Mouse (Mus musculus) urinary bladder, adult 2 months (tissue): ENCODE measurements around the gene Myo1h. TPM values are rescaled to one million over a fixed set of nuclear protein-coding genes. Genes with fewer than 3 reads are reported as not detected.

Source experiments
- DNase-seq: peaks from one replicate; pipeline ENCODE4 v3.0.0; 2022; ENCODE audit warnings: low spot score
- polyA plus RNA-seq: library from polyadenylated mRNA; depleted of rRNA; stranded (reverse); fragments of >200 nt; gene quantifications from 2 replicates; pipeline ENCODE4 v1.2.3, GENCODE M21; 2012; rRNA removed

Myo1h gene
- polyA plus RNA-seq, 1 experiment = 2.8 TPM

DNA sequence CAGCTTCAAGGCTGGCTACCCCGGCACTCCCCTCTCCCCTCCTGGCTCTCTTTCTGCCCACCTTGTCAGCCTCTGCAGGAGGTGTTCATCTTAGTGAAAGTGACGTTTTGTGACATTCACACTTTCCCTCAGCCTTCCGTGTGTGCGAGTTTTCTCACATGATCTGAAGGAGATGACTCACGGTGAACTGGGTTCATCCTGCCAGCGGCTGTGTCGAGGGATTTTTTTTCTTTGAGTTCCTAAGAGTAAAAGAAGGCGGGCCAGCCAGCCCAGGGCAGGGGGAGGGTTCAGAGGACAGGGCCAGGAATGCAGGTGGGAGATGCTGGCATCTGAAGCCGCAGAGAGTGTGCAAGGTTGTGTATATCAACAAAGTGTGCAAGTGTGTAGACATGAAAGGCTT is 104.2 kb downstream of the Myo1h start:
- no peak for DNase-seq

DNA sequence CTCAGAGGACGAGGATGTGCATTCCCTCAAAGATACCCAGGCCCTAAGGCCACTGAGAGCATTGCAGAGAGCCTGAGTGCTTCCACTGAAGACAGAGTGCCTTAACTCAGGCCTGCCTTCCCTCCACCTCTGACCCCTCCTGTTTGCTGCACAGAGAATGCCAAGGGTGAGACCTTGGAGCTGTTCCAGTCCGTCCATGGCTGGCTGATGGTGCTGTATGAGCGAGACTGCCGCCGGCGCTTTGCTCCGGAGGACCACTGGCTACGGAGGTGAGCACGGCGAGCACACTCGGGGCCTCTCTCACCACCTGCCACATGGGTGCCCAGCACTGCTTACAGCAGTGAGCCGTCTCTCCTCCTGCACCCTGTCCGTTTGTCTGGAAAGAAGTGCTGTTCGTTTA is 117.6 kb downstream of the Myo1h start:
- no peak for DNase-seq

DNA sequence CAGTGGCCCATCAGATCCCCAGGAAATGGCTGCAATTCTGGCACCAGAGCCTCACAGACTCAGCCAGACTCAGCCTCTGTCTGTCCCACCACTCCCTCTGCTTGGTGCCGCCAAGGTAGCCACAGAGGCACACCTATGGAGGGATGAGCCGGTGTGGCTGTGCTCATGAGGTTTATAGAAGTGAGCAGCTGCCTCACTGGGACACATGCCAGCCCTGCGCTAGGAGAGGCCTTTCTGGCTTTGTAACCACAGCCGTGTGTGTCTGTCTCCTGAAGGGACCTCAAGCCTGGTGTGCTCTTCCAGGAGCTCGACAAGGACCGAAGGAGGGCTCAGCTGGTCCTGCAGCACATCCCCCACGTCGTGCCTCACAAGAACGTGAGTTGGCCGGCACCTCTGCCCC is 118.3 kb downstream of the Myo1h start:
- DNase-seq = no peak

DNA sequence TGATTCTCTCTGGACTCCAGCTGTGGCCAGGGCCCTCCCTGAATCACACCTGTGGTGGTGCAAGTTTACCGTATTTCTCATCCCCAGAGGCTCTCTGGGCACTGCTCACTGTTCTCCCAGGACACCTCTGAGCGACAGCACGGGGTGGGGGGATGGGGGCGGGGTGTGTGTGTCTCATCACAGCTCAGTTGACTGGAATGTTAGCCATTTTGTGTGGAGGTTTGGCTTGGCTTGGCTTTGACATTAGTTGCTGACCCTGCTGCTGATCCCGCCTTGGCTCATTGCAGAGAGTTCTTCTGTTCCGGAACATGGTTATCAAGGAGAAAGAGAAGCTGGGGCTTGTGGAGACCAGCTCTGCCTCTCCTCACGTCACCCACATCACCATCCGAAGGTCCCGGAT is 118.8 kb downstream of the Myo1h start:
- DNase-seq = no peak

GRCm38 (mm10) chr5:114408846-114409245 is 119.9 kb downstream of the Myo1h start:
- DNase-seq = no peak

- DNase-seq = no peak
Observed at GRCm38 (mm10) chr5:114410429-114410828, 121.5 kb downstream of the Myo1h start.

DNA sequence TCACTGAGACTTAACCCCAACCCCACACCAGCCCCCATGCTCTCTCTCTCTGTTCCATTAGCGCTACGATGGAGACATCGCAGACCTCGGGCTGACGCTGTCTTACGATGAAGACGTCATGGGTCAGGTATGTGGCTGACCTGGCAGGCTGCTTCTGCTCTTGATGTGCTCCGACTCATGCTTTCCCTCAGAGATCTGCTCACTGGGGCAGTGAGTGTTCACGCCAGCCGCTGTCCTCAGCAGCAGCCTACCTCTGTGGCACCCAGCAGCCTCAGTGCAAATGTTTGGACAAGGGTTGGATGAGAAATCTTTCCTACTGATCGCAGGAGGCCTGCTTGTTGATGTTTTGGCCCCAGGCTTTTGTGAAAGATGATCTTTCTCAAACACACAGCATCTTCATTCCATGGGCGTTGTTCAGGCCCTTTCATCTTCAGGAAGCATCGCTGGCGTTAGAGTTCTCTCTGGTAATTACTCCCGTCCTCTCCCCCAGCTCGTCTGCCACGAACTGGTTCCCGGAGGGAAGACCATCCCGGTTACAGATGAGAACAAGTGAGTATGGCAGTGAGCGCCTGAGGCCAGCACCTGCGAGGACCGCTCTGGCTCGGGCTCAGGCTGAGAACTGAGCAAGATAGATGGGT is 123.5 kb downstream of the Myo1h start:
- DNase-seq = no peak

- no peak for DNase-seq
Observed at GRCm38 (mm10) chr5:114413067-114413735, 124.2 kb downstream of the Myo1h start.

Other genes starting within 250 kb of the Myo1h start
- 17.9 and 19.1 TPM in 2 replicates for gene Usp30, start 223.7 kb upstream of the Myo1h start, polyA plus RNA-seq
- 0.12 and 0.16 TPM in 2 replicates for gene Svop, start 197.6 kb upstream of the Myo1h start, polyA plus RNA-seq
- 8.8 and 9.4 TPM in 2 replicates for gene Alkbh2, start 160.9 kb upstream of the Myo1h start, polyA plus RNA-seq
- 2.4 and 3.3 TPM in 2 replicates for gene Ung, start 158.8 kb upstream of the Myo1h start, polyA plus RNA-seq
- gene Acacb, start 142.6 kb upstream of the Myo1h start, polyA plus RNA-seq = 7.7 and 9.6 TPM in 2 replicates
- gene Foxn4, start 15.4 kb upstream of the Myo1h start, polyA plus RNA-seq = not detected in 2 replicates
- gene Kctd10, start 91.3 kb downstream of the Myo1h start, polyA plus RNA-seq = 134 and 142 TPM in 2 replicates
- gene Ube3b, start 91.4 kb downstream of the Myo1h start, polyA plus RNA-seq = 35.2 and 38.5 TPM in 2 replicates
- gene Mmab, start 154.9 kb downstream of the Myo1h start, polyA plus RNA-seq = 17.0 and 17.4 TPM in 2 replicates
- 26.6 and 30.2 TPM in 2 replicates for gene Mvk, start 155.1 kb downstream of the Myo1h start, polyA plus RNA-seq